In genomic region chr11:94716754-94717153, GRCm38 (mm10) we compare ENCODE assay signal across 8 mouse cellular contexts. TPM values are rescaled to one million over a fixed set of nuclear protein-coding genes. Genes with fewer than 3 reads are reported as not detected.
DNase-seq lines count a peak whose midpoint lies in the region; ATAC-seq lines count a peak whose summit lies in the region.

No protein-coding gene starts in this region.

- WGBS in heart, embryonic 15.5 days, result 6% methylated on average over 9 of the region's 9 CpGs
- WGBS in midbrain, embryonic 12.5 days, result 17% methylated on average over 9 of the region's 9 CpGs

- peaks cover 14% of the 10 kb centered on the region for H3K4me1 ChIP-seq in heart, embryonic 15.5 days (replicated peaks)
- peaks cover 15% of the 10 kb centered on the region for H3K4me1 ChIP-seq in midbrain, embryonic 12.5 days

- H3K4me3 ChIP-seq in heart, embryonic 15.5 days, result no peak overlapping the region
- no peak overlapping the region for H3K4me3 ChIP-seq in midbrain, embryonic 12.5 days

- peak; percentile 29 for DNase-seq in urinary bladder, postnatal 14 days (ENCODE audit: low spot score)
- no peak for DNase-seq in urinary bladder, postnatal 36 days (ENCODE audit: low spot score in 2 of 2)
- DNase-seq in cerebellum, postnatal 36 days, result peak; percentile 35 to 38
- peak; percentile 60 to 67 for DNase-seq in kidney, postnatal 36 days
- peak; percentile 65 for DNase-seq in thymus, postnatal 25 days

- no peaks in the 10 kb centered on the region for H3K9me3 ChIP-seq in heart, embryonic 15.5 days (replicated peaks)
- no peaks in the 10 kb centered on the region for H3K9me3 ChIP-seq in midbrain, embryonic 12.5 days

- H3K27ac ChIP-seq in heart, embryonic 15.5 days, result no peak overlapping the region
- peak overlapping the region; percentile 7; the same call in 1 of the 2 replicates for H3K27ac ChIP-seq in midbrain, embryonic 12.5 days (replicated peaks)

- H3K9ac ChIP-seq in heart, embryonic 15.5 days, result no peak overlapping the region
- H3K9ac ChIP-seq in midbrain, embryonic 12.5 days (replicated peaks), result no peak overlapping the region

- H3K4me2 ChIP-seq in heart, embryonic 15.5 days, result peak overlapping the region; percentile 15
- peak overlapping the region; percentile 10; the same call in 1 of the 2 replicates for H3K4me2 ChIP-seq in midbrain, embryonic 12.5 days (replicated peaks)

- H3K36me3 ChIP-seq in heart, embryonic 15.5 days, result no peaks in the 10 kb centered on the region
- H3K36me3 ChIP-seq in midbrain, embryonic 12.5 days, result no peaks in the 10 kb centered on the region

- H3K27me3 ChIP-seq in heart, embryonic 15.5 days, result peaks cover 5% of the 10 kb centered on the region
- H3K27me3 ChIP-seq in midbrain, embryonic 12.5 days, result no peaks in the 10 kb centered on the region

- no peak for ATAC-seq in heart, embryonic 15.5 days (replicated peaks; ENCODE audit: insufficient number of reproducible peaks, insufficient read depth, low FRiP score, low read depth)
- ATAC-seq in midbrain, embryonic 12.5 days (ENCODE audit: low FRiP score, low read depth), result peak; percentile 58; the same call in 1 of the 2 replicates
- no peak; the same call in 1 of the 2 replicates for ATAC-seq in frontal cortex, adult (ENCODE audit: low TSS enrichment)

RNA-seq across cellular contexts. Expression of gene Gm11541, which starts 12.5 kb away (rescaled TPM):
- polyA plus RNA-seq in heart, embryonic 15.5 days (2015; fragmentation: Nextera tagmentation; extraction: Ambion mirVana), result 0.13 TPM in 1 of 2 replicates, not detected in the other
- not detected in 2 replicates for polyA plus RNA-seq in midbrain, embryonic 12.5 days (2016; fragmentation: Nextera tagmentation; extraction: Ambion mirVana)

RNA-seq across cellular contexts. Expression of gene Cdc34b, which starts 24.8 kb away (rescaled TPM):
- 0.11 TPM in 1 of 2 replicates, not detected in the other for polyA plus RNA-seq in heart, embryonic 15.5 days (2015; fragmentation: Nextera tagmentation; extraction: Ambion mirVana)
- polyA plus RNA-seq in midbrain, embryonic 12.5 days (2016; fragmentation: Nextera tagmentation; extraction: Ambion mirVana), result 0.15 and 0.20 TPM in 2 replicates

RNA-seq across cellular contexts. Expression of gene Xylt2, which starts 39.4 kb away (rescaled TPM):
- polyA plus RNA-seq in heart, embryonic 15.5 days (2015; fragmentation: Nextera tagmentation; extraction: Ambion mirVana), result 11.6 and 16.6 TPM in 2 replicates
- 17.2 and 18.8 TPM in 2 replicates for polyA plus RNA-seq in midbrain, embryonic 12.5 days (2016; fragmentation: Nextera tagmentation; extraction: Ambion mirVana)

Comparison
In these comparisons a context has a peak if more than half of its experiments do, and no peak if none do; other contexts are left out.
1. DNase-seq: peak in urinary bladder, postnatal 14 days (single experiment), cerebellum, postnatal 36 days (2 of 2), kidney, postnatal 36 days (2 of 2) and thymus, postnatal 25 days (single experiment); none in urinary bladder, postnatal 36 days (0 of 2).